Mouse (Mus musculus) heart, embryonic 16.5 days (tissue): Measurements from ENCODE around the gene Tmem190. TPM values are rescaled to one million over a fixed set of nuclear protein-coding genes. Genes with fewer than 3 reads are reported as not detected.
"Not testable (repeated sequence)": the region's sequence is repeated elsewhere in the genome, so short reads cannot be mapped to it uniquely, and the experiment has no call there.

Source experiments
- ATAC-seq: fragments of 200-750 bp; cut with Nextera tagmentation; replicated peaks from 2 replicates; pipeline ENCODE4 v1.8.0; 2017; ENCODE audit warnings: moderate number of reproducible peaks; ENCODE audit not compliant: insufficient read depth, low FRiP score; ENCODE audit errors: extremely low read depth
- H3K27ac ChIP-seq: fragments of 300-500 bp; sonication (generic); 2 replicates; pipeline ENCODE4 v1.5.1; 2014; ENCODE audit warnings: mild to moderate bottlenecking, low read length, control low read depth, moderate library complexity
- H3K27me3 ChIP-seq: fragments of 300-500 bp; sonication (generic); 2 replicates; pipeline ENCODE4 v1.6.1; 2014; ENCODE audit warnings: low read length, mixed read lengths; ENCODE audit not compliant: control insufficient read depth, insufficient read depth
- H3K36me3 ChIP-seq: fragments of 300-500 bp; sonication (generic); 2 replicates; pipeline ENCODE4 v1.6.1; 2014; ENCODE audit not compliant: control insufficient read depth, insufficient read depth
- H3K4me1 ChIP-seq: fragments of 300-500 bp; sonication (generic); 2 replicates; pipeline ENCODE4 v1.6.1; 2014; ENCODE audit warnings: low read length, mixed read lengths; ENCODE audit not compliant: control insufficient read depth, insufficient read depth
- H3K4me2 ChIP-seq: fragments of 300-500 bp; sonication (generic); 2 replicates; pipeline ENCODE4 v1.6.1; 2014; ENCODE audit warnings: low read depth, mild to moderate bottlenecking, control low read depth, low read length
- H3K4me3 ChIP-seq: fragments of 300-500 bp; sonication (generic); 2 replicates; pipeline ENCODE4 v1.5.1; 2014; ENCODE audit warnings: mild to moderate bottlenecking, control low read depth, low read length
- H3K9ac ChIP-seq: fragments of 300-500 bp; sonication (generic); 2 replicates; pipeline ENCODE4 v1.6.1; 2014; ENCODE audit warnings: low read length, control low read depth
- H3K9me3 ChIP-seq: fragments of 300-500 bp; sonication (generic); replicated peaks from 2 replicates; pipeline ENCODE4 v1.6.1; 2016; ENCODE audit warnings: low read length; ENCODE audit not compliant: control insufficient read depth
- WGBS: fragments of 180-500 bp; shearing (Covaris S2); extraction: QIAGEN DNeasy Blood & Tissue Kit; methylation state at CpG from one replicate; pipeline ENCODE4 v1.1.7; 2014; 5-methylcytosine and 5-hydroxymethylcytosine counted together
- polyA plus RNA-seq: library from polyadenylated mRNA; unstranded; fragments of >200 nt; fragmentation: Nextera tagmentation; extraction: Ambion mirVana; gene quantifications from 2 replicates; pipeline ENCODE4 v1.2.1, GENCODE M21; 2015

Gene Tmem190
- polyA plus RNA-seq, 1 experiment from 2014 or later: not detected

DNA sequence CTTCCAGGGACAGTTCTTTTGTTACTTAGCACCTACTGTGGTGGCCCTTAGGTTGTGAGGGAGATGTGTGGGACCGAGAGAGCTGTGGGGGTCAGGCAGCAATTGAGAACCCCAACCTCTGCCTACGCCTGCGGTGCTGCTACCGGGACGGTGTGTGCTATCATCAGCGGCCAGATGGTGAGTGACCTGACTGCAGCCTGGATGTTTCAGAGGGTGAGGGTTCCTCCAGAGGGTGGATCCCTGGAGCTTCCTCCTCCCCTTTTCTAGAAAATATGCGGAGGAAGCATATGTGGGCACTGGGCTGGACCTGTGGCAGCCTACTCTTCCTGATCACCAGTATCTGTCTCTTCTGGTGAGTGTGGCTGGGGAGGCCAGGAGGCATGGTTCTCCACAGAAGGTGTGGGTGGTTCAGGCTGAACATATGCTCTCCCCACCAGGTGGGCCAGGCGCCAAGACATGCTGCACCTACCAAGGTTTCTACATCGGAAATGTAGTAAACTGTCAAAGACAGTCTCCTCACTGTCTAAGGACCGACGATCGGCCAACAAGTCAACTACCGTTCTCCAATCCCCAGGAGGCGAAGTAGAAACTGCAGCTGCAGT is 1.0 kb downstream of the Tmem190 start:
- Histone ChIP-seq H3K4me1 (peaks cover 6% of the 10 kb centered on the region), H3K9me3 (no peaks in the 10 kb centered on the region), H3K36me3 (no peaks in the 10 kb centered on the region), H3K4me3 (no peak overlapping the region), H3K27me3 (peaks cover 10% of the 10 kb centered on the region), H3K9ac (no peak overlapping the region), H3K4me2 (no peak overlapping the region), H3K27ac (no peak overlapping the region)
- WGBS: 57% methylated on average over 14 of the region's 14 CpGs
- no peak for ATAC-seq

DNA sequence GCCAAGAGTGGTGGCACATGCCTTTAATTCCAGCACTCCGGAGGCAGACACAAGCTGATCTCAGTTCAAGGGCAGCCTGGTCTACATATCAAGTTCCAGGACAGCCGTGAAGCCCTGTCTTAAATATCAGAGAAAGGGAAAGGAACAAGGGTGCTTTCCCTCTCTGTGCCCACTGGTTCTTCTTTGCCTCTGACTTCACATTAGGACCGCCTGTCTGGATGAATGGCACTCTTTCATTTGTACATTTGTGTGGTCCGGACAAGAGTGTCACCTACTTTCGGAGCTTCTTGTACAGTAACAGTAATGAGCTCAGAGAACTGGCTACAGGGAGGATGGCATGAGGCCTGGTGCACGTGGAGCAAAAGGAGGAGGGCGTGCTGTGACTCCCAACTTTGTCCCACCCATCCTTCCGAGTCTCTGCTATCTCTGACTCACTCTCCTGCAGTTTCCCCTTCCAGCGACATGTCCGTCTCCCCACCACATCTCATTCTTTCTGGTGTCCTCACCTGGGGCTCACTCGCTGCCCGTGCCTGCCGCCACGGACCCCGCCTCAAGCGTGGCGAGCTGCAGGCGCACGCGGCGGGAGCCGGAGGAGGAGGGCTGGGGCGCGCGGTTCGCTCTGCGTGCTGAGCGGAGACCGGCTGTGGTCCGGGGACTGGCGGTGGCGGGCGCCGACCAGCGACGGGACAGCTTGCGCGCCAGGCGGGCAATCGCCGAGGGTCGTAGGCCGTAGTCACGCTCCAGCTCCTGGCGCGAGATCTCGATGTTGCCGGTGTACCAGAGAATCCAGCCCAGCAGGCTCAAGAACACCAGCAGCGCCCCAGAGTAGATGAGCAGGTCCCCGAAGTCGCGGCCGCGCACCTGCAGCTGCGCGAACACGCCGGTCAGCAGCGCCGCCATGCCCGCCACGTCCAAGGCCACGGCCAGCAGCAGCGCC is 6.0 kb downstream of the Tmem190 start:
- peak overlapping the region; percentile 88 for H3K9ac ChIP-seq
- peaks cover 11% of the 10 kb centered on the region for H3K4me1 ChIP-seq
- peak; percentile 43; the same call in 1 of the 2 replicates for ATAC-seq
- H3K9me3 ChIP-seq: no peaks in the 10 kb centered on the region
- H3K27me3 ChIP-seq: no peaks in the 10 kb centered on the region
- H3K4me3 ChIP-seq: peak overlapping the region; percentile 71
- H3K27ac ChIP-seq: peak overlapping the region; percentile 62
- H3K36me3 ChIP-seq: no peaks in the 10 kb centered on the region
- WGBS: 2% methylated on average over 64 of the region's 64 CpGs
- H3K4me2 ChIP-seq: peak overlapping the region; percentile 98

DNA sequence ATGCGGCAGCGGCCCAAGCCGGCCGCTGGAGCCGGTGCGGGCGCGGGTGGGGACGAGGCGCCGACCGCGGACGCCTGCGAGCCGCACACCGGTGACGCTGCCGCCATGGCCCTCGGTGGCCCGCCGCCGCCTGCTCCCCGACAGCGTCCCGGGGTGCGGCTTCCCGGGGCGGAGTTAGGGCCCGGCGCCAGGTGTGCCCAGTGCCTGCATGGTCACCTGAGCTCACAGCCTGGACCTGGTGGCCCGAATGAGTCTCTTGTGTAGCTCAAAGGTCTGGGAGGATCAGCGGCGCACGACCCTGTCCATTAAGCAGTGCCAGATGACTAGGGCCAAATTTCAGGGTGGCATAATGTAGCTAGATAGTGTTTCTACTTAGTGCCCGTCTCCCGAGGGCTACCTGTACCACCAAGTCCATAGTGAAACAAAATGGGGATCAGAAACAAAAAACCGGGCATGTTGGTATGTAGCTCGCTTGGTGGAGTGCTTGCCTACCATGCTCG is 6.7 kb downstream of the Tmem190 start, which contains the start of gene Tmem238:
Gene Tmem238 (minus strand): TSS at position 221 of the 500 bp plus-strand sequence.
- no peaks in the 10 kb centered on the region for H3K27me3 ChIP-seq
- H3K9ac ChIP-seq: peak within 1 kb of the TSS; percentile 88
- peak within 1 kb of the TSS; percentile 98 for H3K4me2 ChIP-seq
- H3K4me1 ChIP-seq: peaks cover 18% of the 10 kb centered on the region
- no peak; the same call in 1 of the 2 replicates for ATAC-seq
- H3K4me3 ChIP-seq: peak within 1 kb of the TSS; percentile 71
- H3K9me3 ChIP-seq: no peaks in the 10 kb centered on the region
- peak within 1 kb of the TSS; percentile 62 for H3K27ac ChIP-seq
- WGBS: 10% methylated on average over 40 of the region's 40 CpGs
- peaks cover 5% of the 10 kb centered on the region for H3K36me3 ChIP-seq

DNA sequence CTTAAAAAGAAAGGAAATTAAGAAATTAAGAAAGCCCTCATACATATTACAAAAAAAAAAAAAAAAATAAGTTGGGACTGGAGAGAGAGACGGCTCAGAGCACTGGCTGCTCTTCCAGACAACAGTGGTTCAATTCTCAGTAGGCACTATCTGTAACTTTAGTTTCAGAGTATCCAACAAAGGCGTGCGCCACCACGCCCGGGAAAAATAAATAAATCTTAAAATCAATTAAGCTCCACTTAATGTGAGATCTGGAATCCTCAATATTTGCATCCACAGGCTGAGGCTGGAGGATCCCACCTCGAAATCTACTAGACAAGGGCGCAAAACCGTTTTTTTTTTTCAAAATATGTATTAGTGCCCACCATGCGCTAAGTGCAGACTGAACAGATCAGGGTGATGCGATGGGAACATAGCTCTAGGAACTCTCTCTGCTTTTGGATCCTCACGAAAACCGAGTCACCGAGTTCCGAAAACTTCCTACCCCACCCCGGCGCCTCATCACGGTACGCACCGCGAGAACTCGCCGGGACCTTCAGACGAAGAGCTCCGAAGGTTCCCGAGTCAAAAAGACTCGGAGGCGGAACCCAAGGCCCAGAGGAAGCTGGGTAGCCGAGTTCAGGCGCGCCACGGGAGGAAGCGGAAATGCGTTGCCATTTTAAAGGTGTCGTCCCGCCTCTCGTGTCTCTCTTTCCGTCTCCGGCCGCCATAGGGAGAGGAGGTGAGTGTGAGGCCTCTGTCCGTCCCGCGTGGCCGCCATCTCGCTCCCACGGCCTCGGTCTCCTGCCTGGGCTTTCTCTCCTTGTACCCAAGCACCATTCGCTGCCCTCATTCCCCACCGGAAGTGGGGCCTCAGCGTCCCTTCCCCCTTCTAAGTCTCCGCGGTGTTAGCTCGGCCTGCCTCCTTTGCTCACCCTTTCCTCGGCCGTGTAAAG is 9.8 kb downstream of the Tmem190 start, which contains the start of gene Rpl28:
Gene Rpl28 (plus strand): TSS at position 597 of the 935 bp plus-strand sequence.
- H3K9me3 ChIP-seq: no peaks in the 10 kb centered on the region
- peaks cover 32% of the 10 kb centered on the region for H3K36me3 ChIP-seq
- peak within 1 kb of the TSS; percentile 96 for H3K27ac ChIP-seq
- H3K9ac ChIP-seq: peak within 1 kb of the TSS; percentile 99
- under 1% methylated on average over 54 of the region's 54 CpGs for WGBS
- ATAC-seq: peak; percentile 91
- peaks cover 18% of the 10 kb centered on the region for H3K4me1 ChIP-seq
- H3K4me3 ChIP-seq: peak within 1 kb of the TSS; percentile 97
- H3K4me2 ChIP-seq: peak within 1 kb of the TSS; percentile 69
- no peaks in the 10 kb centered on the region for H3K27me3 ChIP-seq

DNA sequence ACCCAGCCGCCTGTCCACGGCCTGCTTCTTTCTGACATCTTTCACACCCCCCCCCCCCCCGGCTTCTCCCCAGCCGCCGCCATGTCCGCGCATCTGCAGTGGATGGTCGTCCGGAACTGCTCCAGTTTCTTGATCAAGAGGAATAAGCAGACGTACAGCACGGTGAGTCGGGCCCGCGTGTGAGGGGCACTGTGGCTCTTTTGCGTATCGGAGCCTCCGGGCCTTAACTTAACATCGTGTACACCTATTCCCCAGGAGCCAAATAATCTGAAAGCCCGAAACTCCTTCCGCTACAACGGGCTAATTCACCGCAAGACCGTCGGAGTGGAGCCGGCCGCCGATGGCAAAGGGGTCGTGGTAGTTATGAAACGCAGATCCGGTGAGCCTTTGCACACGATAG is 10.5 kb downstream of the Tmem190 start:
- peak; percentile 3; the same call in 1 of the 2 replicates for ATAC-seq

DNA sequence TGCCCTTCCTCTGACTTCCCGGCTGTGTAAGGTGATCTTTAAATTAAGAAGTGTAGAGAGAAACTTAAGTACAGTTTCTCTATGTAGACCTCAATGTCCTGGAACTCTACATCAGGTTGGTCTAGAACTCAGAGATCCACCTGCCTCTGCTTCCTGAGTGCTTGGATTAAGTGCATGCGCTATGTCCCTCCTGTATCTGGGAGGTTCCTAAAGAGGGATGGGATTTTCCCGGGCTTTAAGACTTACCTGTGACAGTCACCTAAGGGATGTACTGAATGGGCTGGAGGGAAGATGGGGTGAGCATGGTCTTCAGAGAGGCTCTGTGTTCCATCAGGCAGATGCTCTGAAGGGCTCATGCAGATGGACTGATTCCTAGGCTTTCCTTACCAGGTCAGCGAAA is 10.9 kb downstream of the Tmem190 start:
- no peak overlapping the region for H3K27ac ChIP-seq
- H3K9me3 ChIP-seq: no peaks in the 10 kb centered on the region
- peaks cover 12% of the 10 kb centered on the region for H3K4me1 ChIP-seq
- H3K9ac ChIP-seq: peak overlapping the region; percentile 99
- H3K27me3 ChIP-seq: no peaks in the 10 kb centered on the region
- WGBS: 28% methylated on average over 4 of the region's 4 CpGs
- peaks cover 33% of the 10 kb centered on the region for H3K36me3 ChIP-seq
- peak overlapping the region; percentile 69 for H3K4me2 ChIP-seq
- H3K4me3 ChIP-seq: peak overlapping the region; percentile 97
- ATAC-seq: no peak

More for the DNA sequence above, 10.5 kb downstream of the Tmem190 start:
- Histone ChIP-seq H3K27ac (peak overlapping the region; percentile 88), H3K4me2 (peak overlapping the region; percentile 69), H3K4me3 (peak overlapping the region; percentile 97), H3K36me3 (peaks cover 33% of the 10 kb centered on the region), H3K9ac (peak overlapping the region; percentile 99), H3K4me1 (peaks cover 17% of the 10 kb centered on the region)
- not testable (repeated sequence) for H3K27me3 ChIP-seq, H3K9me3 ChIP-seq
- under 1% methylated on average over 31 of the region's 31 CpGs for WGBS

DNA sequence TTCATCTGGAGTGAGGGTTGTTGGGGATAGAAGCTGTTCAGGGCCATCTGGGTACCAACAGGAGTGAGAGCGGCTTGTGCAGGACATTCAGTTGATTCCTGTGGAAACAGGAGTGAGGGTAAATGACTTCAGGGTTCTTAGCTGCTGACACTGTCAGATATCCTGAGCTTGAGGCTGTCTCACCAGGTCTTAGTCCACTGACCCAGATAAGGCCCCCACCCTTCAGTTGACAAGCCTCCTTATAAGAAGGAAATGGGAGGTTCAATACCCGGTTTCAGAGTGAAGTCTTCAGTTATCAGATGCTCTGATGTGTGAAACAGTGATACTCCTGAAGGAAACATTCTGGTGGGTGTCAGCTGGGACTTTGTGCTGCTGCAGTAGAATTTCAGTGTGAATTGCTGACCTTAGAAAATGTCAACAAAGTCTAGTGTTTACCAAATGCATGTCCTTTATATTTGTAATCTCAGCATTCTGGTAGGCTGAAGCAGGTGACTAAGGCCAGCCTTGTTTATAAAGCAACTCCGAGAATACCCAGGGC is 12.0 kb downstream of the Tmem190 start:
- no peak for ATAC-seq
- H3K4me2 ChIP-seq: no peak overlapping the region
- H3K4me3 ChIP-seq: no peak overlapping the region
- peaks cover 33% of the 10 kb centered on the region for H3K36me3 ChIP-seq
- no peaks in the 10 kb centered on the region for H3K9me3 ChIP-seq
- peaks cover 9% of the 10 kb centered on the region; the same call in 1 of the 2 replicates for H3K4me1 ChIP-seq
- no peaks in the 10 kb centered on the region for H3K27me3 ChIP-seq
- H3K27ac ChIP-seq: no peak overlapping the region
- no peak overlapping the region for H3K9ac ChIP-seq
- 68% methylated on average over 3 of the region's 3 CpGs for WGBS
